Mouse (Mus musculus): ENCODE data around the gene Ninj1. TPM values are rescaled to one million over a fixed set of nuclear protein-coding genes. Genes with fewer than 3 reads are reported as not detected.

Ninj1 gene
- total RNA-seq, 1 experiment from 2014 or later: 42.7 TPM

DNA sequence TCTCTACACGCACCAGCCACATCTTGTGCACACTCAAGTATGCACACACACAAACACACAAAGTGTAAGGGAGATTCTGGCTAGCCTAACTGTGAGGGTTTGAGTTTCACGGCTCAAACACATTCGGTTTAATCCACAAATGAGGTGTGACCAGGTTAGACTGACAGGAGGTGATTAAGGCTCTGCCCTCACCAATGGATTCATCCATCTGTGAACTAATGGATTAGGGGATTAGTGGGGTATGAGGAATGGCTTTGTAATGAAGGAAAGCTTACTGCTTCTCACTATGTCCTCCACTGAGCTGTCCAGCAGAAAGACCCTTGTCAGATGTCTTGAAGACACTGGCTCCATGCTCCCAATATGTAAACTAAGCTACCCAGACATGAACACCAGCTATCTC lies 31.4 kb downstream of the Ninj1 start:
- no peak for ATAC-seq (replicated peaks; ENCODE audit: low read depth, poor library complexity, severe bottlenecking)

DNA sequence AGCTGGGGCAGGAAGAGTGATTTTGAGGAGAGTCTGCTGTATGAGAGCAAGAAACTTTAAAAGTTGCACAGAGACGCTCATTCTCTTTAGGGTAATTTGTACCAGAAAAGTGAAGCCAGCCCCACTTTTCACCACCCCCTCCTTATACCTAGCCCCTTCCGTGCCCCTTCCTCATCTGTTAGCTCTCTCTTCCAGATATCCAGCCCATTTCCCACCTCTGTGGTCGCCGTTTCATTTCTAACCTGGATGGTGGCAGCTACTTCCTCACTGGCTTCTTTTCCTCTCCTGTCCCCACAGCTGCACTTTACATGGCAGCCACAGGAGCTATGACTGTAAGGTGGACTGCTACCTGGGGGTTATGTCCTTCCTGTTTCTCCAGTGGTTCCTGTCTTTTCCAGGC lies 32.1 kb downstream of the Ninj1 start:
- no peak for ATAC-seq (replicated peaks; ENCODE audit: low read depth, poor library complexity, severe bottlenecking)

DNA sequence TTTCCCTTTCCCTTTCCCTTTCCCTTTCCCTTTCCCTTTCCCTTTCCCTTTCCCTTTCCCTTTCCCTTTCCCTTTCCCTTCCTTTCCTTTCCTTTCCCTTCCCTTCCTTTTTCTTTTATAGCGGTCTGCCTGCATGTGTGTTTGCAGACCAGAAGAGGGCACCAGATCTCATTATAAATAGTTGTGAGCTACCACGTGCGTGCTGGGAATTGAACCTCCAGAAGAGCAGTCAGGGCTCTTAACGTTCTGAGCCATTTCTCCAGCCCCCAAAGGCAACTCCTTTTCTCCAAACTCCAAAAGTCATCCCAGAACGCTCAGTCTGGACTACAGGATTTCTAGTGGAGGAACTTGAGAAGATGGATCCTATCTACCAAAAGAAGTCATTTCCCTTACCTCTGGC lies 33.6 kb downstream of the Ninj1 start:
- ATAC-seq (replicated peaks; ENCODE audit: low read depth, poor library complexity, severe bottlenecking): no peak

DNA sequence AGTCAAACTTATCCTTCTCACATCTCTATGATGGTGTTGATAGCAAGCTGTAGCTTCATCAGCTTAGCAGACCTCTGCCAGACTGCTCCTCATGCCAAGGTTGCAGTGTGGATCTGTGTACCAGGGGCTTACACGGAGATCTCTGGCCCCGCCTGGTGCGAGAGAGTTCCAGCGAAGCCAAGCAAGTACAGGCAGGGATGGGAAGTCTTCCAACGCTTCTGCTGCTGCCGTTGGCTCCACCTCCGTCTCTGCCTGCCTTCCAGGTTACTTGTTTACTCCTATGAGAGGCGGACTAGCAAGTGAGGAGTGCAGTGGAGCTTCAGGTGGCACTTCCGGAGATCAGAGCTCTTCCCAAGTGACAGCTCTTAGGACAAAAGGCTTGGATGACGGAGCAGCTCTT lies 37.0 kb downstream of the Ninj1 start:
- ATAC-seq (replicated peaks; ENCODE audit: low read depth, poor library complexity, severe bottlenecking): no peak

DNA sequence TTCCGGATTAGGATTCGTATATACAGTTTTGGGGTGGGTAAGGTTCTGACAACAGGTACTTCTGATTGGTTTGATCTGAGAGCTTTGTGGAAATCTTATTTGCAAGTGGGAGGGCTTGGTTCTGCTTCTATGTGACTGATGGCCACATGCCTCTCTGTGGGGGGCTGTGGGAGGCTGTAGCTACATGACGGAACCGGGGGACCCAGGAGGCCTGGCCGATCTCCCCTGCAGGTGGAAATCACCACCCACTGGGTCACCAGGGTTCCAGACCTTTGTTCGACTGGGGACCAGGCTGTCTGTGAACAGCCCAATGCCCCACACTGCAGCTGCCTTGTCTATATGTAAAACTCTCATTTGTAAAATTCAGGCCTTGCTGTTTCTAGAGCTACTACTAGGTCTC lies 37.4 kb downstream of the Ninj1 start:
- ATAC-seq (replicated peaks; ENCODE audit: low read depth, poor library complexity, severe bottlenecking): no peak

DNA sequence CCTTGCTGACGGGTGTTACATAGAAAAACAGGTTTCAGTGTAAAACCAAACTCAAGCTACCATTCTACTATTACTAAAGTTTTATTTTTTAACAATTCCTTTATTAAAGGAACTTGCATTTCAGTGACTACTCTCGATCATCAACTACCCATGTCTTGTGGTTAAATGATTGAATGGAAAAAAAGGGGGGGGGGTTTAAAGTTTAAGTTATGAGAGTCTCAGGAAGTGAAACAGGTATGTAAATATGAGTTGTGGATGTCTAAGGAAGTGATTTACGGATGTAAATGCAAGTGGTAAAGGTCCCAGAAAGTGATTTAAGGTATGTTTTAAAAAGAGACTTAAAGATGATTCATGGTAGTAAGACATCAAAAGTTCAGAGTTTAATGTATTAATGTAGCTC lies 37.9 kb downstream of the Ninj1 start:
- no peak for ATAC-seq (replicated peaks; ENCODE audit: low read depth, poor library complexity, severe bottlenecking)

DNA sequence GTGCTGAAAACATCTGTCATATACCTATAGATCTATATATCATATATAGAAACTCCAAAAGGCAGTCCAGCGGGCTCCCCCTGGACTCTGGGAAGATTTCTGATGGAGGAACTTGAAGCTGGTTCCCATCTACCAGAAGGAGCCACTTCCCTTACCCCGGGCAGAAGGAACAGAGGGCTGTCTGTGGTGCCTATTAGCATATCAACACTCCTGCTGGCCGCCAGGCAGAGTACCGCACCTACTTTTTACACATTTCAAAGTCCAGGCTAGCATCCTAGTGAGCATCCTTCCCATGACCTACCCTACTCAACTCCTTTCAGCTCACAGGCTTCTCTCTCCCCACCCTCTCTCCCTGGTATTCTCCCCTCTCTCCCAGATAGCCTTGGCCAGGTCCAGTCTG lies 38.3 kb downstream of the Ninj1 start:
- 0 out of 2 replicates have a peak, but pooled peaks have one; percentile 39 for ATAC-seq (replicated peaks; ENCODE audit: low read depth, poor library complexity, severe bottlenecking)

DNA sequence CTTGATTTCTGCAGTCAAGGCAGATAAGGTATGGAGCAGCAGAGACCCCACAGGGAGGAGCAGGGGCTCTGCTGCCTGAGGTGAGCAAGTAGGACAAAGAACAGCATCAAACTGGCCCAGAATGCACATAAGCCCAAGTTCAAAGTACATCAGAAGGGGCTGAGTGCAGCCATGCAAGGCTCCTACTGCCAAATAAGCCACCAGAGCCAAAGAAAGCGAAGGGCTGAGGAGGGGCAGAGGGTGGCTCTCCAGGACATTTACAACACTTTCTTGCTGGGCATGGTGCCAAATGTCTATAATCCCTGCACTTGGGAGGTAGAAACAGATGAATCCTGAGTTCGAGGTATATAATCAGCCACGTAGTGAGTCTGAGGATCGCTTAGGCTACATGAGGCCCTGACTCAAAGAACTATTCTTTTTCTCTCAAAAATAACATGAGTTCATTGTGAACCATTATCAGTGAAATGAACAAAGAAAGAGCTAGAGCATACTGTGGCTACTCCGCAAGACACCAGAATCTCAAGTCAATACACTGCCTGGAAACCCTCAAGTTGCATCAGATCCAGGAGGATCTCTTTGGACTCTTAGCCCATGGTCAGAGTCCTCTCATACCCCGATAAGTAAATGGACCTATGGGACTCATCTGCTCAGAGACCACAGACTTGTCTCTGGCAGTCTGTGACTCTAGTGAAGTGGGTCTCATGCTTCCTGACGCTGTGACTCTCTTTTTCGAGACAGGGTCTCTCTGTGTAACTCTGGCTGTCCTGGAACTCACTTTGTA lies 46.7 kb downstream of the Ninj1 start:
- ATAC-seq (replicated peaks; ENCODE audit: low read depth, poor library complexity, severe bottlenecking): no peak

DNA sequence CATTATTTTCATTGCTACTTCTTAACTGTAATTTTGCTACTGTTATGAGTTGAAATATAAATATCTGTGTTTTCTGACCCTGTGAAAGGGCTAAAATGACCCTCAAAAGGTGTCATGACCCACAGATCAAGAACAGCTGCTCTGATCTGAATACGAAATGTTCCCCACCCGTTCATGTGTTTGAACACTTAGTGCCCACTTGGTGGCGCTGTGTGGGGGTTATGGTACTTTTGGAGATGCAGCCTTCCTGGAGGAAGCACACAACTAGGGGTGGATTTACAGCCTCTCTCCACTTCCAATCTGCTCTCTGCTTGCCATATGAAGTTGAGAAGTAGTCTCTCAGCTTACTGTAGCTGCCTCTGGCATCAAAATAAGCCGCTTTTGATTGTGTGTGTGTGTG lies 47.4 kb downstream of the Ninj1 start:
- no peak for ATAC-seq (replicated peaks; ENCODE audit: low read depth, poor library complexity, severe bottlenecking)

DNA sequence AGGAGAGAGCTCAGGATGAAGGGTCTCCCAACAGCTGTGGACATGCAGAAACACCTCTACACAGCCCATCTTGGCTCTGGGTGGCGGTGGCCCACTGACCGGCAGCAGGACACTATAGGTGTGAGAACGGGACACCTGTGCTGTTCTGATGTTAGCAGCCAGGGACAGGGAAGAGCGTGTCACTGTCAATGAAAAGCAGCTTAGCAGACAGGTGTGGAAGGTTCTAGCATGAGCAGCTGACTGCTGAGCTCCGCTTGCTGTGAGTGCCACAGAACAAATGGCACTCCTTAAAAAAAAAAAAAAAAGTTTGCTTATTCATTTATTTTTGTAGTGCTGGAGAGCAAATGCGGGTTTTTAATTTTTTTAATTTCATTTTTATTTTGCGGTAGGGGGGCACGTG lies 50.3 kb downstream of the Ninj1 start:
- no peak for ATAC-seq (replicated peaks; ENCODE audit: low read depth, poor library complexity, severe bottlenecking)

DNA sequence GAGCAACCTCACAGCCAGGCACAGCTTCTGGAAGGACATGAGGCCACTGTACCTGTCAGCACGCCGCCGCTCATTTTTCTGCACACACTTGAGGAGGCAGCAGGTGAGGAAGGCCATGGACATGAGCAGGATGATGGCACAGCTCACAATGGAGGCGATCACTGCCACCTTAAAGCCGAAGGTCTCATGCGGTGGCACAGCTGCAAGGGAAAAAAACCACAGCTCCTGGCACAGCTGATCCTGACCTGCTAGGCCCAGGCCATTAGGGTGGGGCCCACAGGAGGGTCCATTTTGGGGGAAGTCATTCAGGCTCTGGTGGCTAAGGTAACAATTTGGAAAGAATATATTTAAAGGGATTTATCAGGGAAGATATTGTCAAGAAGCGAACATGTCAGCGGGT lies 51.5 kb downstream of the Ninj1 start:
- ATAC-seq (replicated peaks; ENCODE audit: low read depth, poor library complexity, severe bottlenecking): no peak

DNA sequence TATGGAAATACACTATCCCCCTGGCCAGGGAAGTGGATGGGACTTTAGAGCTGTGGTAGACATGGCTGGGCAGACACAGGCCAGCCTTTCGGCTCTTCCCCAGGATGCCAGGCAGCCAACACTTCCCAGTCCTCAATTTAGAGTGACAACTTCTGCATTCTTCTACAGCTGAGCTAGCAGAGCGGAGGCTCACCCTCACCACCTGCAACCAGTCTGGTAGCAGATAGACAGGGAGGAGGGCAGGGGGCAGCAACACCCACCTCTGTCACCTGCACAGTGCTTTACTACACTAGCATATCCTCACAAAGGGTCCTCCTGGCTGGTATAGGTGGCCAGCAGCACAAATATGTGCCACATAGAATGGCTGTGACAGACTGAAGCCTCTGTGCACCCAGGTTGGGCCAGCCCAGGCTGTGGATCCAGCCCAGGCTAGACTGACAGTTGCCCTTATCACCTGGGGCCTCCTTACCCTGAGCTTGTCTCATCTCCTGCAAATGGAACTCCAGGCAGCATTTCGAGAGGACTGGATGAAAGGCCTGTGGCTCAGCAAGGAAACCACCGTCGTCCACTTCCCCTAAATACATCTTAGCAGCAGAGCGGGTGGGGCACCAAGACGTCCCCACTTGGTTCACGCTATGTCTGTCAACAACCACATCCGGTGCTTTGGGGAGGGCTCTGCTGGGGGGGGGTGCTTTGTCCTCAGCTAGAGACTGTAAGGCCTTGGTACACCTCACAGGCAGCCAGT lies 55.2 kb downstream of the Ninj1 start:
- peak; percentile 90 for ATAC-seq (replicated peaks; ENCODE audit: low read depth, poor library complexity, severe bottlenecking)

DNA sequence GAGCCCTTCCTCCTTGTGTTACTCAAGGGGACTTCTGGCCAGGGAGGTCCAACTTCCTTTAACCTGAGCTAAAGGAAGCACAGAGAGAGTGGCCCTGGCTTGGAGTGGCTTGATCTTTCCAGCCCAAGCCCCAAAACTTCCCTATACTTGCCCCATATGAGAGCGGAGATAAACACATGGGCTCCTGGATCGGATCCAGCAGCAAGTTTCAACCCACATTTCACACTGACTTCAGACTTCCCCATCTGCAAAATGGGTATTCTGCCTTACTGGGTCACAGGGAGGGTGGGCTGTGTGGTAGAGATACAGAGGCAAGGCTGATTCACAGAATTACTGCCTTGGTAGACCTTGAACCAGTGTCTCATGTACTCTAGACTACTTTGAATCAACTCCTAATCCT lies 56.2 kb downstream of the Ninj1 start:
- no peak for ATAC-seq (replicated peaks; ENCODE audit: low read depth, poor library complexity, severe bottlenecking)

DNA sequence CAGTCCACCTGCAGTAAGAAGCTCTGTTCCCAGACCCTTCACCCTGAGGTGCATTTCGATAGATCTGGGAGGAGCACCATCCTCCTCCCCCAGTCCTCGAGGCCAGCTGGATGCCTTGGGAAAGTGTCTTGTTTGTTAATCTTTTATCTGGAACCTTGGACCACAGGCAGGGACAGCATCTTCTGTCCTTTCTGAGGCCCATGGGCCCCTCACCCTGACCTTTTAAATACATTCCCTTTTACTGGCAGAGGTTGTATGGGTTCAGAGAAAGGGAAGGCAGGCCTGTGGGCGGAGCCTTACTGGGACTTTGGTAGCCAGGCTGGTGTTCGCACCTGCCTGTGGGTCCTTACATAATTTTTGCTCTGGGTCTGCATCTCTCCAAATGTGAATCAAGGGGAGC lies 58.0 kb downstream of the Ninj1 start:
- no peak for ATAC-seq (replicated peaks; ENCODE audit: low read depth, poor library complexity, severe bottlenecking)

Other genes starting within 250 kb of the Ninj1 start
- gene Fam120a, start 219.5 kb upstream of the Ninj1 start, total RNA-seq (2017): 126 and 134 TPM in 2 replicates
- not detected in 2 replicates for gene Wnk2, start 39.5 kb upstream of the Ninj1 start, total RNA-seq (2017)
- 11.0 and 19.1 TPM in 2 replicates for gene Card19, start 28.6 kb downstream of the Ninj1 start, total RNA-seq (2017)
- gene Susd3, start 61.2 kb downstream of the Ninj1 start, total RNA-seq (2017): 1.4 and 4.2 TPM in 2 replicates
- gene Fgd3, start 132.8 kb downstream of the Ninj1 start, total RNA-seq (2017): 8.8 and 11.9 TPM in 2 replicates
- 20.4 and 24.3 TPM in 2 replicates for gene Bicd2, start 154.1 kb downstream of the Ninj1 start, total RNA-seq (2017)
- gene Ippk, start 233.8 kb downstream of the Ninj1 start, total RNA-seq (2017): 8.4 and 11.3 TPM in 2 replicates